Mouse (Mus musculus): ENCODE measurements around the gene Kcnj14. TPM values are rescaled to one million over a fixed set of nuclear protein-coding genes. Genes with fewer than 3 reads are reported as not detected.

The Kcnj14 gene
- total and polyA plus RNA-seq, 3 experiments = 0.39 to 1.3 TPM; not detected in 1

DNA sequence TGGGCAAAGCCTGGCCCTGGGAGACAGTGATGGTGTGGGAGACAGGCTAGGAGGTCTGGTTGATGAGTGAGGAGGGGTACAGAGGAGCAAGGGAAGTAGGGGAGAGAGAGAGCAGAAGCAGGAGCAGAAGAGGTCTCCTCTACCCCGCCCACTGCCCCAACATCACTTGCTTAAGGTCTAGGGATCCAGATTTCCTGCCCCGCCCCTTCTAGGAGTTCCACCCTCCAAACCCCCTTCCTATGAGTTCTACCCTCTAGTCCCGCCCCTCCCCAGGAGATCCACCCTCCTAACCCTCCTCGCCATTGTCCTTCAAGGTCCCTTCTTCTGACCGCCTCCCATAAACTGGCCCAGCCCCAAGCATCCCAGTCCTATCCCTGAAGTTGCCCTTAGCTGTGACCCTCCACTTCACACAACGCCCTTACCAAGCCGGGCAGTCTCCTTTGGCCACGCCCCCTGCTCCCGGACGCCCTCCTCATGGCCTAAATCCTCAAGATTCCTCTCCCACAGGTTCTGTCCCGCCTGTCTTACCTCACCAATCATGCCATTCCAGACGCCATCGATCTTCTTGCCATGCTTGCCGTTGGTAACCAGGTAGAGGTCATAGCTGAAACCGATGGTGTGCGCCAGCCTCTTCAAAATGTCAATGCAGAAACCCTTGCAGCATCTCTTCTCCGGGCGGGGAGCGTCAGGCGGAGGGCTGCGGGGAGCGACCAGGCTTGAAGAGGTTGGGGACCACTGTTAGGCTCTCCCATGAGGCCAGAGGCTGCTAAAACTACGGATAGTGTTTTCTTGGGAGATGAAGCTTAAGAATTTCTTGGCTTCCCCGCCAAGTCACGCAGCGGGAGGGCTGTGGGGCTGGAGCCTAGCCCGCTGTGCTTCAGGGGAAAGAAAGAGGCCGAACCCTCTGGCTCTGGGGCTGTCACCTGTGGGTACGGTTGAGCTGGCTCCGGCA is 32.6 kb upstream of the Kcnj14 start:
- no peaks in the 10 kb centered on the region for H3K4me1 ChIP-seq (ENCODE audit: control insufficient read depth in 1 of 2, insufficient read depth in 2 of 2, low read length in 2 of 2)
- DNase-seq (ENCODE audit: low read depth, low spot score) = no peak
- H3K4me3 ChIP-seq (ENCODE audit: control insufficient read depth in 1 of 2, insufficient read depth in 1 of 2, low read depth in 2 of 2, low read length in 2 of 2) = no peak overlapping the region
- H3K79me2 ChIP-seq (ENCODE audit: control insufficient read depth, insufficient read depth, low read length, poor library complexity) = no peaks in the 10 kb centered on the region
- H3K9ac ChIP-seq (ENCODE audit: control insufficient read depth, low read depth, low read length, poor library complexity, severe bottlenecking) = no peak overlapping the region
- no peaks in the 10 kb centered on the region for H3K9me3 ChIP-seq (replicated peaks; ENCODE audit: insufficient read depth, low read length)
- no peak overlapping the region for H3K27ac ChIP-seq (ENCODE audit: control insufficient read depth, low read depth, low read length)
- no peaks in the 10 kb centered on the region for H3K36me3 ChIP-seq (ENCODE audit: control insufficient read depth in 1 of 2, insufficient read depth in 2 of 2, low read length in 2 of 2)
- no peaks in the 10 kb centered on the region for H3K27me3 ChIP-seq (ENCODE audit: control insufficient read depth in 1 of 2, insufficient read depth in 2 of 2, low read length in 2 of 2)
- TF ChIP-seq MXI1 (IDR thresholded peaks at IDR 0.05; ENCODE audit: low read depth, low read length) (no peak), CTCF (IDR thresholded peaks at IDR 0.05 in 2 of 3, conservative IDR thresholded peaks at IDR 0.05 in 1 of 3; ENCODE audit: control insufficient read depth in 1 of 3, insufficient read depth in 1 of 3, low read depth in 2 of 3, low read length in 3 of 3, poor library complexity in 1 of 3, severe bottlenecking in 1 of 3) (no peak), TAL1 (IDR thresholded peaks at IDR 0.05; ENCODE audit: low read length) (no peak), RAD21 (IDR thresholded peaks at IDR 0.05; ENCODE audit: low read depth, low read length) (no peak), TBP (IDR thresholded peaks at IDR 0.05; ENCODE audit: low read depth, low read length) (no peak), GATA1 (IDR thresholded peaks at IDR 0.05; ENCODE audit: low read depth, low read length) (no peak)

DNA sequence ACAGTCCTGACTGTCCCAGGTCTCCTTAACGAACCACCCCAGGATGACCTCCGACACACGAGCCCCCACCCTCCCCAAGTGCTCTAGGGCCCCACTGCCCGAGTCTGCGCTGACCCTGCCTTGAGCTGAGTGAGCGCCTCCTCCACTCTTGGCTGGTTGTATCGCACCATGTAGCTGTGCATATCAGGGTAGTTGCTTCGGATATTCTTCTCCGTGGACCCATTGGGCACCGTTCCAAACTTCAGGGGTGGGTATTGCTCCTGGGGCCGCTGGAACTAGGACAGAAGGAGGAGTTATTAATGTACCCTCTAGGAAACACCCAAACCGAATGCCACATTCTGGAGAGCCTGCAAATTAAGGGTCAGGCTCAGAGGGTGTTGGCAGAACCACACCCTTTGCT is 28.5 kb upstream of the Kcnj14 start:
- H3K36me3 ChIP-seq (ENCODE audit: control insufficient read depth in 1 of 2, insufficient read depth in 2 of 2, low read length in 2 of 2) = no peaks in the 10 kb centered on the region
- no peak for DNase-seq (ENCODE audit: low read depth, low spot score)
- no peaks in the 10 kb centered on the region for H3K27me3 ChIP-seq (ENCODE audit: control insufficient read depth in 1 of 2, insufficient read depth in 2 of 2, low read length in 2 of 2)
- no peak for TF ChIP-seq MAZ (IDR thresholded peaks at IDR 0.05; ENCODE audit: low read depth, low read length)
- no peak for TF ChIP-seq ETS1 (IDR thresholded peaks at IDR 0.05; ENCODE audit: low read depth, low read length)
- no peak for TF ChIP-seq GABPA (IDR thresholded peaks at IDR 0.05; ENCODE audit: low read depth, low read length)
- no peak for TF ChIP-seq EP300 (IDR thresholded peaks at IDR 0.05; ENCODE audit: low read depth in 1 of 2, low read length in 2 of 2)
- no peak for TF ChIP-seq NELFE (IDR thresholded peaks at IDR 0.05; ENCODE audit: low read depth, low read length)
- TF ChIP-seq E2F4 (IDR thresholded peaks at IDR 0.05; ENCODE audit: borderline replicate concordance, low read depth, low read length) = no peak
- no peak for TF ChIP-seq RAD21 (IDR thresholded peaks at IDR 0.05; ENCODE audit: low read depth, low read length)
- TF ChIP-seq TCF12 (IDR thresholded peaks at IDR 0.05; ENCODE audit: low read depth, low read length) = no peak
- no peak for TF ChIP-seq MAX (IDR thresholded peaks at IDR 0.05; ENCODE audit: low read length)
- TF ChIP-seq ELF1 (IDR thresholded peaks at IDR 0.05; ENCODE audit: low read depth, low read length) = no peak
- TF ChIP-seq ZNF384 (IDR thresholded peaks at IDR 0.05; ENCODE audit: low read depth, low read length) = no peak
- no peak for TF ChIP-seq CTCF (IDR thresholded peaks at IDR 0.05 in 2 of 3, conservative IDR thresholded peaks at IDR 0.05 in 1 of 3; ENCODE audit: control insufficient read depth in 1 of 3, insufficient read depth in 1 of 3, low read depth in 2 of 3, low read length in 3 of 3, poor library complexity in 1 of 3, severe bottlenecking in 1 of 3)
- TF ChIP-seq CHD2 (IDR thresholded peaks at IDR 0.05; ENCODE audit: low read length) = no peak
- no peaks in the 10 kb centered on the region for H3K4me1 ChIP-seq (ENCODE audit: control insufficient read depth in 1 of 2, insufficient read depth in 2 of 2, low read length in 2 of 2)
- no peaks in the 10 kb centered on the region for H3K79me2 ChIP-seq (ENCODE audit: control insufficient read depth, insufficient read depth, low read length, poor library complexity)
- no peak overlapping the region for H3K4me3 ChIP-seq (ENCODE audit: control insufficient read depth in 1 of 2, insufficient read depth in 1 of 2, low read depth in 2 of 2, low read length in 2 of 2)
- no peak overlapping the region for H3K27ac ChIP-seq (ENCODE audit: control insufficient read depth, low read depth, low read length)
- no peak overlapping the region for H3K9ac ChIP-seq (ENCODE audit: control insufficient read depth, low read depth, low read length, poor library complexity, severe bottlenecking)
- H3K9me3 ChIP-seq (replicated peaks; ENCODE audit: insufficient read depth, low read length) = no peaks in the 10 kb centered on the region
